Mouse (Mus musculus) neural tube, embryonic 10.5 days (tissue): Measurements from ENCODE around the gene Btbd16.

ENCODE experiments used
- DNase-seq: peaks from one replicate; pipeline ENCODE4 v3.0.0-alpha.2; 2017; ENCODE audit warnings: low spot score; ENCODE audit errors: extremely low spot score

Btbd16 gene

DNA sequence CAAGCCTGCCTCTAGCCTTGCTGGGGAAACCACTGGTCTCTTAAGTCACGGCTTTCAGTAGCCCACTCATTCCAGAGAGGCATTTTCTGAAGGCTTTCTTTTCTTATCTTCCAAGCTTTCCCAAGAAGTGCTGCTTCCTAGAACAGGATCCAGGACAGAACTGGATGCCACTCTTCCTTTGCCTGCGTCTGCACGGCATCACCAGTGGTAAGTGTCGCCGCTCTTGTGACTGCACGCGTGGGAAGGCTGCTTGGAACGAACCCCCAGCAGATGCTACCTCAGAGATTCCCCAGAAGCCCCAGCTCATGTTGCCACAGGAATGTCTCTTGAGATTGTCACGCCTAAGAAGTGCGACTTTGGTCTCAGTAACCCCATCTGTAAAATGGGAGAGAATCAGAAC, 41.7 kb downstream of the Btbd16 start:
- no peak for DNase-seq

DNA sequence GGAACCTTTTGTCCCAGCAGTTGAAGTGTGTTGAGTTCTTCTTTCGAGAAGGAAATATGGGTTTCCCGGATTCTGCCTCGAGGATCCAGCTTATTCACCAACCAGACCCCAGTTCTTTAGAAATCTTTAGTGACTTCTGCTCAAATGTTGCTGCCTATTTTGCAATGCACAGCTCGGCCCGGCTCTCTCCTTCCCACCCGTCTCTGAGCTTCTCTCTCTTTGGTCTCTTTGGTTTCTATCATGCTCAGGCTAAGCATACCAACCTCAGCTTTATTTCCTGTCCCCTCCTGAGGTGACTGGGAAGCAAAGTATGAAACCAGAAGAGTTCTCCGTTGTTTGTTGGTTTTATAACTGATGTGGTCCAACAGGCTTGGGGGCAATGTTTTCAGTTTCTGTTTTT, 42.4 kb downstream of the Btbd16 start:
- no peak for DNase-seq

DNA sequence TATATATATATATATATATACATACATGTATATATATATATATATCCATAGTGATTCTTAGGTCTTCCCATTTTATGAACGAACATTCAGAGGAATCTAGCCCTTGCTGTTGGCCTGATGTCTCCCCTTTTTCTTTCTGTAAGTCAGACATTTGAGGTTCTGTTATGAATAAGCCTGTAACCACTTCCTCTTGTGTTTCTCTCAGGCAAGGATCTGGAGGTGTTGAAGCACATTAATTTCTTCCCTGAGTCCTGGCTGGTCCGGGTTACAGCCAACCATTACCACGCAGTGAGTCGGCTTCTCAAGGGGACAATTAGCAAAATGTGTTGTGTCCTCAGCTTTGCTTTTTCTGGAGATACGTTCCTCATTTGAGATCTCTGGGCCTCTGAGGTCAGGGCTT, 44.9 kb downstream of the Btbd16 start:
- DNase-seq, result no peak

DNA sequence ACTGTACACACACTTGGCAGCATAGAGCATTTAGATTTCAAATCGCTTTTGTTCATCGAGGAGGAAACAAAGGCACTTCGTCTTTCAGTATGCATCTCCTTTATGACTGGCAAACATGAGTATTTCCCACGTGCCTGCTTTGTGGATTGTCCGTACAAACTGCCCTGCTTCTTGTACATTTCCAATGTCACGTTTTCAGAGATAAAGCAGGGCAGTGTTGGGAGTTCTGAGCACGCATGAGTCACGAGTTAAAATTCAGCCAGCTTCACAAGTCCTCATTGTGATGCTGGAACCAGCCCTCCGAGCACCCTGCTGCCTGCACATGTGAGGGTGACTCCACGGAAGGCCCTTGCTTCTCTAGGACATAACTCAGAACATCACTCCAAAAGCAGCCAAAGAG, 45.8 kb downstream of the Btbd16 start:
- DNase-seq, result no peak

DNA sequence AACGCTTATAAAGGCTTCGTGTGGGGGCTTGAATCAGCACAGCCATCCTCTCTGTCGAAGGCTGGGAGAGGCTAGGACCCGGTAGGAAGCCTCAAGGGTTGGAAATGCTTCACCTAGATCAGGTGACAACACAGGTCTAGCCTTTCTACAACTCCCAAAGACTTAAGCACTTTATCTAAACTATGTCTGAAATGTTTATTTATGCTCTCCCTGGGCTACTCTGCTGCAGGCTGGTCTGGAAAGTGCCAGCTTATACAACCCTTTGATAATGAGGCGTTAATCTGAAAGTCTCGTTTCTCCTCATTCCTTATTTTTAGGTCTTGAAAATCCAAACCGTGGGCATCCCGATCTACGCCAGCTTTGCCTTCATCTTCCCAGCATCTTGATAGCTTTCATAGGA, 50.1 kb downstream of the Btbd16 start:
- no peak for DNase-seq

DNA sequence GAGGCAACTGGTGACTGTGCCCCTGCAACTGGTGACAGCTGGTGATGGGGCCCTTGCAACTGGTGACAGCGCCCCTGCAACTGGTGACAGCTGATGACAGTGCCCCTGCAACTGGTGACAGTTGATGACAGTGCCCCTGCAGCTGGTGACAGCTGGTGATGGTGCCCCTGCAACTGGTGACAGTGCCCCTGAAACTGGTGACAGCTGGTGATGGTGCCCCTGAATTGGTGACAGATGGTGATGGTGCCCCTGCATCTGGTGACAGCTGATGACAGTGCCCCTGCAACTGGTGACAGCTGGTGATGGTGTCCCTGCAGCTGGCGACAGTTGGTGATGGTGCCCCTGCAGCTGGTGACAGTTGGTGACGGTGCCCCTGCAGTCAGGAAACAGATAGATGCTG, 52.5 kb downstream of the Btbd16 start:
- DNase-seq, result no peak

DNA sequence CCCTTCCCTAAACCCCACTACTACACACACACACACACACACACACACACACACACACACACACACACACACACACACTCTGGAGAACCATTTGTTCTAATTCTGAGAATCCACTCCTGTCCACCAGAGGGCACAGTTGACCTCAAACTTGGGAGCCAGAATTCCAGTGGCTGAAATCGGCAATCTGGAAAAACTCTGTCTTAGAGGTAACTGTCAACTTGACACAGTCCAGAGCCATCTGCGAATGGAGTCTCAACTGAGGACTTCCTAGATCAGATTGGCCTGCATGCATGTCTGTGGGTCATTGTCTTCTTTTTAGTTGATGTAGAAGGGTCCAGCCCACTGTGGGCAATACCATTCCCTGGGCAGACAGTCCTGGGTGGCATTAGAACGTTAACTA, 53.6 kb downstream of the Btbd16 start:
- DNase-seq, result peak; percentile 55

DNA sequence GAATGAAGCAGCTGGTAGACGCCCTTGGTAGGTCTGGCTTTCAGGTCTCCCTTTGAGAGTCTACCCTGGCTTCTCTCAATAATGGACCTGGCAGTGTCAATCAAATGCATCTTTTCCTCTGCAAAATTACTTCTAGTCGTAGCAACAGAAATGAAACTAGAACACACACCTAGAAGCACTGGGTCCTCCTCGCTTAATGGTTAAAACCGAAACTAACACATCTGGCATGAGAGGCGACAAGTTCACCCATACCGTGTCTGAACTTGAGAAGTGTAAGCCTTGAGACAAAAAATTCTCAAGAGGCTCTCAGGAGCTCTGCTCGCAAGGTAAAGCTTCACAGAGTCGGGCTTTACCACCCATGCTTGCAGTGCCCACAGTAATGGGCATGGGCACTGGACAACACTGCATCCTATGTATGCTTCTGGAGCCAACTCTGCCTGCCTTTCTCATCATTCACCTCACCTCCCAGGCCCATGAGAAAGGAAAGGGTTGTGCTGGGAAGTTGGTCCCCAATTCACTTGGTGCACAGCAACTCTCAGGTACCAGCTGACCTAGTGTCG, 54.1 kb downstream of the Btbd16 start:
- DNase-seq, result no peak

DNA sequence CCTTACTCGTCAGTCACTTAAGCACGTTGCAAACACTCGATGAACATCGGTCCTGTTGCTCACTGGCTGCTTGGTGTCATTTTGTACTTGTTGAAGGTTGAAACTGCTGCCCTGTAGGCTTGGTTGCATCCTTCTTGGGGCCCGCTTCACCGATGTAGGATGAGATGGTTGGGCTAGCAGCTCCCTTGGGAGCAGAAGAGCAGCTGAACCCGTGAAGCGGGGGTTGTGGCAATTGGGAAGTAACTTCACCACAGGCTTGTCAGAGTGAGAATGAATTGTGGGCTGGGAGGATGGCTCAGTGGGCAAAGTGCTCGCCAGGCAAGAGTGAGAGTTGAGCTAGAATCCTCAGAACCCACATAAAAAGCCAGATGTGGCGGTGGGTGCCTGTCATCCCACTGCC, 54.6 kb downstream of the Btbd16 start:
- DNase-seq, result no peak

DNA sequence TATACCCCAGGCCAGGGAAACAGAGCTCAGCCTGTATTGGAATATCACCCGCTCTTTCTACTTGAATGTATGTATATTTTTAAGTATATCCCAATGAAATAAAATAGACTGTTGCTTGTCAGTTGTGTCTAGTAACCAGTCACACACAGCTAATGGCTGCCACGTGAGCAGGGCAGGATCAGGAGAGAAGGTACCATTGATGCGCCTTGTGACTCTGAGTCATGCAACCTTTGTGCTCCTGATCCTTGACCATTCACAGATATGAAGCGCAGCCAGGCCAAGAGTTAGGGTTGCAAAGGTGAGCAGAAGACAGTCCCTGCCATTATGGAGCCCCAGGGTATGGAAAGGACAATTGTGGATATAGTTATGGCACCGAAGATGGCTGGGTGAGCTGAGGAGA, 57.7 kb downstream of the Btbd16 start:
- DNase-seq, result no peak

DNA sequence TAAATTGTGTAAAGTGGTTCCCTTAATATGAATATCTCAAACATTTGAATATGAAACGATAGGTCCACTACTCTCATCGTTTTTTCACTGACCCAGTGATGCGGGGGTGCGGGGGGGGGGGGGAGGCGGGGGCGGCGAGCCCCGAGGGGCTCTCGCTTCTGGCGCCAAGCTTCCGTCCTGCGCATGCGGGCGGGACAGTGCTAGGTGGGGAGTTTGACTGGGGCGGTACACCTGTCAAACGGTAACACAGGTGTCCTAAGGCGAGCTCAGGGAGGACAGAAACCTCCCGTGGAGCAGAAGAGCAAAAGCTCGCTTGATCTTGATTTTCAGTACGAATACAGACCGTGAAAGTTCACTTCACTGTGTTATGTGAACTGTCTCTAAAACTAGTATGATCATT, 60.4 kb downstream of the Btbd16 start:
- DNase-seq, result peak; percentile 100

DNA sequence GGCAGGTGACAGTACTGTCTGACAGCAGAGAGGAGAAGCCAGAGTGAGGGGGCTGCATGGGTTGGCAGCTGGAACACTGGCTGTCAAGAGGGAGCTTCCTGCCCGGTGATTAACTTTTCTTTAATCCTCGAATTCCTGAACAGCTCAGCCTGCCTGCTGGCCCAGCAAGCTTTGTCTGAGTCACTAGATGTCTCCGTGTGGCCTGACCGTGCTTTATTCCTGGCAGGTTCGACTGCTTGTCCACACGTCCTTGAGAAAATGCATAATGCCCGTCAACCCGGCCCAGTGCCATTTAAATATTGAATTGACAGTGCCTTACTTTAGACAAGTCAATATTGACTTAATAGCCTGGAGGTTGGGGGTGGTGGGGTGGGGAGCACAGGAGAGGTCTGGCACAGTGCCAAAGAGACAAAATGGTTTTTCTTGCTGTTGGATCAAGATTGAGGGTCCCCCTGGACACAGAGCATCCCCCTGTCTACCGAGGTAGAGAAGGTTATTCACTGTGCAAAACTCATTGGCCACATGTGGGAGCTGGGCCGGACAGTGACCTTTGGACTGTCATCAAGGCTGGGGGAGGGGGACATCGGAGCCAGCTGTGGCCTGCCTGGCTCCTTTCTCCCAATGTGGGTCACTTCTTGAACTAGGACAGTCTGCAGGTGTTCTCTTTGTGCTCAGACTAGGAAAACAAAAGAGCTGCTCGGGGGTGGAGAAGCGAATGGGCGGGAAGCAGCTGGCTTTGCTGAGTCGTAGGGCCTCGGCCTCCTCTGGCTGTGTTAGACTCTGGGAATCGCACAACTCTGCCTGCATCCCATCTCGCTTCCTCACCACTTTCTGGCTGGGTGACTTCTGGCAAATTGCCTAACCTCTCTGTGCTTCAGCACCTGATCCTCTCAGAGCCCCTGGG, 61.3 kb downstream of the Btbd16 start:
- peak; percentile 63 for DNase-seq

DNA sequence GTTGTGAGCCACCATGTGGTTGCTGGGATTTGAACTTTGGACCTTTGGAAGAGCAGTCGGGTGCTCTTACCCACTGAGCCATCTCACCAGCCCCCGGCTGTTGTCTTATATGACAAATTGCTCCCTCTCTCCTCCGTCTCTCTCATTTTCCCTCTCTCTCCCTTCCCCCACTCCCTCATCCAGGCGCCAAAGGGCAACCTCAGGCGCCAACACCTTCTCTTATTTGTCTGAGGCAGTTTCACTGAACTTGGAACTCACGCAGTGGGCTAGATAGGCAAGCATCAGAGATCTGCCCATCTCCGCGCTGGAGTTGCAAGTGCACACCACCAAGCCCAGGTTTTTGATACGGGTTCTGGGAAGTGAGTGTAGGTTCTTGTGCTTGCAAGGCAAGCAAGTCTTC, 62.2 kb downstream of the Btbd16 start:
- DNase-seq, result no peak

DNA sequence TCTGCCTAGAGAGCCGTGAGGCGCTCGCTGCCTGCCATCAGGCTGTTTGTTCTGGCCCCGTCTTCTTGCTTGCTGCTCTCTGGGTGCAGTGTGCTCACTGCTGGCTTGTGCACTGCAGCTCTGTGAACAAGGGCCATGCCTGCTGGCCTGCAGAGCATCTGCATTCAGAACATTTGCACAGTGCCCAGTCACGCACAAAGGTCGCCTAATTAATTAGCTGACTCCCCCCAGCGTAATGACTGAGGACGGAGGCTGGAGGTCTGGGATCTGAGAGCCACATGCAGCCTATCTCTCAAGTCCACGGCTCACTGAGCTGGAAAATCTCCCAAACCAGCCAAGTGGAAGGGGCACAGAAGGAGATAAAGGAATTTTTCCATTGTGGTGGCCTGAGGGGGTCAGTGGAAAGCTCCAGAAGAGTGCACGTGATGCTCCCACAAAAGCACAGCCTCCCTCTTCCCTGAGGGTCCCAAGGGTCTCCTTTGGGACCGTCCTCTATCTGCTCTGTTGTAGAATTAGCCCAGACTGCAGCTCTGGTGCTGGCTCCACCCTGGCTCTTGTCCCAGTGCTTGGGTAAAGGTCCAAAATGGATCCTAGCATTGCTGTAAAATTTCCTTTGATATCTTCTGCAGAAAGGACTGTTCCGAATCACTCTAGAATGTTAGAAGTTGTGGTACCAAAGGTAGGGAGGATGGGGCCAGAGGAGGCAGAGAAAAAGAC, 64.2 kb downstream of the Btbd16 start:
- peak; percentile 58 for DNase-seq

DNA sequence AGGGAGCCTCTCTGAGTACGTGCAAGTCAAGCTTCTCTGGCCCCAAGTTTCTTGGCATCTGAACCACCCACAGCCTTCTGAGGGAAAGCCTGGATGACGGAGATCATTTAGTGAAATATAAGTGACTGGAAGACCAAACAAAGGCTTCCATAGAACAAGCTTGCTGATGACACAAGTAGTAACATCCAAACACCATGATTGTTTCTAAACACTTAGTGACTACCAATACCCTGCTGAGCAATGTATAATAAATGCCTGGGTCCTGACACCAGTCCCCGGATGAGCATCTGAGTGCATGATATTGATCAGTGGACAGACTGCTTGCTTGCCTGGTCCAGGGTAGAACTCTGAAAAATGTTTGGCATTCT, 64.8 kb downstream of the Btbd16 start:
- no peak for DNase-seq

DNA sequence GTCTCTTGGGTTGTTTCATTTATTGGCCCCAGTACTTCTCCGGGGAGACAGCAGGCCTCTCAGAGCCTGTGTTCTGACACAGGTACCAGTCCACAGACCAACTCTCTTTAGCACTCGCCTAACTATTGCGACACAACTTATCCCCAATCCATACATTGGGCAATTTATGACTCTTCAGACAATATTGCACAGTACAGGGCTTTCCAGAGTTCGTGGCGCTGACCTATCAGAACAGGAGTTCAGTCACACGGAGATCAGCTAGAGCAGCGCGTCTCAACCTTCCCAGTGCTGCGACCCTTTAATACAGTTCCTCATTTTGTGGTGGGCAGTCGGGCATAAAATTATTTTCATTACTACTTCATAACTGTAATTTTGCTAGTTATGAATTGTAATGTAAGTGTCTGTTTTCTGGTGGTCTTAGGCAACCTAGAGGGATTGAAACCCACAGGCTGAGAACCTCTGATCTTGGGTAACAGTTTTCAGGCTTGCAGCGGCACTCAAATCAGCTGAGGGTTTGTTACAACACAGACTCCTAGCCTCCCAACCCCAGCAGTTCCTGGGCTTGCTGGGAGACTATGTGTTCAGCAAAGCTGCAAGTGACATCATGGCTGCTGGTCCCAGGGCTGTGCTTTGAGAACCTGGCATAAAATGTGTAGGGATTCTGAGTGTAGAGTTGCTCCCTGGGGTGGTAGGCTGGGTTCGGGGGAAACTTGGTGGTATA, 65.7 kb downstream of the Btbd16 start:
- no peak for DNase-seq

DNA sequence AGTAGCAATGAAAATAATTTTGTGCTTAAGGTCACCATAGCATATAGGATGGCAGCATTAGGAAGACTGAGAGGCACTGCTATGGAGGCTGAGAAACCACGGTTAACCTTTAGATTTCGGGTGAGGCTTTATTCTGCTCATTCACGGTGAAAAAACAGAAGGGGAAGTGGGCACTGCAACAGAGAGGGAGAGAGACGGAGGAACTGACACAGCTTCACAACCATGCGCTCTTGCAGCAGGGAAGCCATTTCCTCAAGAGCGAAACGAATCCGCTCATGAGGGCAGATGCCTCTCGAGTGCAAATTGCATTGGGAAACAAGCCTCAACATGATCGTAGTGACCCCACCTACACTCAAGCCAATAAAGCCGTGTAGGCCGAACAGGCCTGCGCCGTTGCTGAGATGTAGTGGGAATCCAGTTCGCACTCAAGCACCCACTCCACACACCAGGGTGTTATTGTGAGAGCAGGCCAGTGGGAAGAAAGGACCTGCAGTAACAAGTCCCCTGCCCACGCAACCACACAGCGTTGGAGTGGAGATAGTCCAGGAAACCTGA, 73.4 kb downstream of the Btbd16 start:
- no peak for DNase-seq

DNA sequence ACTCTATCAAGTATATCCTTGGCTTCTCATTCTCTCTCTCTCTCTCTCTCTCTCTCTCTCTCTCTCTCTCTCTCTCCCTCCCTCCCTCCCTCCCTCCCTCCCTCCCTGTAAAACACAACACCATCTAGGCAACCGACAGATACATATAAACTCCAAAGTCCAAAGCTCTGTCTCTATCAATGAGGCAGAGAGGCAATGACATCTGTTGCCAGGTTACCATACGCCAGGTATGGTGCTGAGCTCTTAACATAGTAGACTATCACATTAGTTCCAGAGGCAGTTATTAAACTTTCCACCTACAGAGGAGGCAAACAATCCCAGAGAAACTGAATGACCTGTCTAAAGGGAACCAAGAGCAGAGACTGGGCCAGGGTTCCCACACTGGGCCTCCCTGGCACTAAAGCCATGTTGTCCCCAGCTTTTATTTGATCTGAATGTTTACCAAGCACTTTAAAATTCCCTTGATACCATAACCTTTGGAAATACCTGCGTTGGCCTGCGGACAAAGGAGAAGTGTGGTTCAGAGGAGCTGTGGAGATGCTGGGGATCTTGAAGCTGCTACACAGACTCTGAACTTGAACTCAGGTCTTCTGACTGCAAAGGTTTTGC, 80.9 kb downstream of the Btbd16 start:
- no peak for DNase-seq

DNA sequence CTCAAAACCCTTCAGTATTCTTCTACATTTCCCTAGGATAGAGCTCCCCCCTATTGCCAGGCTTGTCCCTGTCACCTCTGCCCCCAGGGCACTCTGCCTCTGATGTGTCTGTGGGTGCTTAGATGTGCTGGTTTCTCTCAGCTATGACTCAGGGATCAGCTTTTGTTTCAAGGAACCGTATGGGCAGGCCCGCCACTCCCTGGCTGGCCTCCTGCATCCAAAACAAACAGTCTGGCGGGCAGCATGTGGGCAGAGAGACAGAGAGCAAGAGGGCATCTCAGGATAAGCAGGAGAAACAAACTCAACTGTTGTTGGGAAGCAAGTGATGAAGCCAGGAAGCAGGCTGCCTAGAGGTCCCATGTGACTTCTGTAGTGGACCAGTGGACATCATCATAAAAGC, 81.8 kb downstream of the Btbd16 start:
- no peak for DNase-seq

DNA sequence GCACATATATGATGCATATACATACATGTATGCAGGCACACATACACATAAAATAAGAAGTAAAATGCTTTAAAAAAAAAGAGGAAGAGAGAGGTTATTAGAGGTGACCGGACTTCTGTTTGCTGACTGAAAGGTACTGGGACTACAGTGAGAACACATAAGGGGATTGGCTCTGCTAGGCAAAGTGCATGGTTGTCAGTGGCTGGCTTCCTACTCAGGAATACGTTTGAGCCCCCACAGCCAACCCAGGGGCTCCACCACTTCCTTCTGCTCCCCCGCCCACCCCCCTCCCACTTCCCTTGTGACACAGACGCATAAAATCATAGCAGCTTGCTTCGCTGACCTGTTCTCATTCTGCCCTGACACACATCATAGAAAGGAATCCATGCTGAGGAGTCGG, 84.1 kb downstream of the Btbd16 start:
- no peak for DNase-seq

DNA sequence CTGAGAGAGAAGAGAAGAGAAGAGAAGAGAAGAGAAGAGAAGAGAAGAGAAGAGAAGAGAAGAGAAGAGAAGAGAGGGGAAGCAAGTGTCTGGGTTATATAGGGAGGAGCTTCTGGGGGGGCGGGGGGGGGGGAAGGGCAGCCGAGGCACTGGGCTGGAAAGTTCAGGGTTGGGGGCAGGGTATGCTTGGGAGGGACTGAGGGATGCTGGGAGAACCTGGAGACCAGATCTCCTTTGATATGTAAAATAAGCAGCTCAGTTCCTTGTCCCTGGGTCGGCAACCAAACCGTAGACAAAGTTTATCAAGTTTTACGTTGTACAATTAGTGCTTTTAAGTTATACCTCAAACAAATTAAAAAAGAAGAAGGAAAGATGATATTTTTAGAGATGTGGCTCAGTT, 86.1 kb downstream of the Btbd16 start:
- DNase-seq, result no peak
